Mouse (Mus musculus) spleen, adult 2 months (tissue): ENCODE data around the gene Ercc2. TPM values are rescaled to one million over a fixed set of nuclear protein-coding genes. Genes with fewer than 3 reads are reported as not detected.

Experiments
- DNase-seq, 2 experiments: peaks; one replicate each; pipeline versions ENCODE4 v3.0.0 to v3.0.0-alpha.2; 2012 to 2021; ENCODE audit warnings: low spot score in 2 of 2, low read depth in 1 of 2
- H3K27ac ChIP-seq: fragments of 200-500 bp; 2 replicates; pipeline ENCODE4 v1.5.1; 2012; ENCODE audit warnings: low read length, inconsistent platforms; ENCODE audit not compliant: insufficient read depth
- H3K27me3 ChIP-seq: fragments of 200-500 bp; 2 replicates; pipeline ENCODE4 v1.6.1; 2012; ENCODE audit warnings: mild to moderate bottlenecking, moderate library complexity, low read length, inconsistent platforms; ENCODE audit not compliant: control insufficient read depth, insufficient read depth
- H3K36me3 ChIP-seq: fragments of 200-500 bp; 2 replicates; pipeline ENCODE4 v1.6.1; 2012; ENCODE audit warnings: mild to moderate bottlenecking, low read length, inconsistent platforms; ENCODE audit not compliant: control insufficient read depth, insufficient read depth
- H3K4me1 ChIP-seq: fragments of 200-500 bp; 2 replicates; pipeline ENCODE4 v1.6.1; 2011; ENCODE audit warnings: inconsistent platforms; ENCODE audit not compliant: control insufficient read depth, insufficient read depth, insufficient read length
- H3K4me3 ChIP-seq: fragments of 200-500 bp; 2 replicates; pipeline ENCODE4 v1.5.1; 2011; ENCODE audit warnings: mild to moderate bottlenecking, inconsistent platforms; ENCODE audit not compliant: insufficient read depth, insufficient read length; ENCODE audit errors: extremely low read depth
- CTCF ChIP-seq: fragments of 200-500 bp; IDR thresholded peaks from 2 replicates; pipeline ENCODE4 v1.5.1; 2011; ENCODE audit warnings: mild to moderate bottlenecking, inconsistent platforms; ENCODE audit not compliant: insufficient read depth, insufficient read length, insufficient replicate concordance; ENCODE audit errors: extremely low read depth
- POLR2A ChIP-seq: fragments of 200-500 bp; IDR thresholded peaks from 2 replicates; pipeline ENCODE4 v1.6.1; 2011; ENCODE audit warnings: low read depth, low read length, inconsistent platforms
- WGBS: fragments of 180-500 bp; shearing (Covaris S2); methylation state at CpG from one replicate; pipeline ENCODE4 v1.1.7; 2018; 5-methylcytosine and 5-hydroxymethylcytosine counted together
- polyA plus RNA-seq: library from polyadenylated mRNA; depleted of rRNA; stranded (reverse); fragments of >200 nt; gene quantifications from 2 replicates; pipeline ENCODE4 v1.2.3, GENCODE M21; 2012

Gene Ercc2
- polyA plus RNA-seq, 1 experiment = 51.8 TPM

- Histone ChIP-seq H3K27me3 (peaks cover 6% of the 10 kb centered on the region), H3K27ac (peak within 1 kb of the TSS; percentile 41; the same call in 1 of the 2 replicates), H3K4me3 (peak within 1 kb of the TSS; percentile 81), H3K4me1 (peaks cover 12% of the 10 kb centered on the region), H3K36me3 (peaks cover 4% of the 10 kb centered on the region; the same call in 1 of the 2 replicates)
- WGBS = under 1% methylated on average over 31 of the region's 31 CpGs
- TF ChIP-seq POLR2A = no peak
- no peak for TF ChIP-seq CTCF
- peak; percentile 75 to 84 for DNase-seq
Measured at GRCm38 (mm10) chr7:19359299-19359891, 22.4 kb upstream of the Ercc2 start, which contains the start of the genes Cd3eap and Ppp1r13l. Cd3eap (minus strand) TSS chr7:19359483. Ppp1r13l (plus strand) TSS chr7:19359749.

GRCm38 (mm10) chr7:19359892-19360641 lies 21.7 kb upstream of the Ercc2 start:
- Histone ChIP-seq H3K4me1 (peaks cover 12% of the 10 kb centered on the region), H3K27ac (no peak overlapping the region), H3K27me3 (peaks cover 6% of the 10 kb centered on the region), H3K36me3 (no peaks in the 10 kb centered on the region), H3K4me3 (peak overlapping the region; percentile 81)
- under 1% methylated on average over 45 of the region's 45 CpGs for WGBS
- TF ChIP-seq CTCF = no peak
- no peak for TF ChIP-seq POLR2A
- DNase-seq = peak in 1 of 2 experiments; percentile 55

- Histone ChIP-seq H3K36me3 (no peaks in the 10 kb centered on the region), H3K27me3 (peaks cover 6% of the 10 kb centered on the region), H3K4me3 (peak overlapping the region; percentile 56; the same call in 1 of the 2 replicates), H3K4me1 (peaks cover 12% of the 10 kb centered on the region), H3K27ac (no peak overlapping the region)
- no peak for TF ChIP-seq CTCF
- no peak for TF ChIP-seq POLR2A
- WGBS = under 1% methylated on average over 27 of the region's 27 CpGs
- peak in 1 of 2 experiments; percentile 54 for DNase-seq
Measured at GRCm38 (mm10) chr7:19360944-19361343, 20.9 kb upstream of the Ercc2 start.

- Histone ChIP-seq H3K4me3 (no peak overlapping the region), H3K36me3 (no peaks in the 10 kb centered on the region), H3K27ac (no peak overlapping the region), H3K4me1 (peaks cover 12% of the 10 kb centered on the region), H3K27me3 (peaks cover 6% of the 10 kb centered on the region)
- DNase-seq = peak; percentile 56 to 72
- 10% methylated on average over 16 of the region's 16 CpGs for WGBS
- TF ChIP-seq CTCF (peak; percentile 63; the same call in 1 of the 2 replicates), POLR2A (no peak)
Measured at GRCm38 (mm10) chr7:19361720-19362119, 20.1 kb upstream of the Ercc2 start.

GRCm38 (mm10) chr7:19362276-19362675 lies 19.5 kb upstream of the Ercc2 start:
- H3K4me3 ChIP-seq = no peak overlapping the region
- WGBS = 89% methylated on average over 4 of the region's 4 CpGs
- TF ChIP-seq CTCF (no peak), POLR2A (no peak)
- no peak overlapping the region for H3K27ac ChIP-seq
- no peaks in the 10 kb centered on the region for H3K36me3 ChIP-seq
- DNase-seq = no peak
- H3K27me3 ChIP-seq = peaks cover 6% of the 10 kb centered on the region
- H3K4me1 ChIP-seq = peaks cover 12% of the 10 kb centered on the region

- no peak for TF ChIP-seq POLR2A
- peak; percentile 83 for TF ChIP-seq CTCF
- Histone ChIP-seq H3K36me3 (no peaks in the 10 kb centered on the region), H3K4me1 (peaks cover 12% of the 10 kb centered on the region), H3K27me3 (peaks cover 6% of the 10 kb centered on the region), H3K4me3 (no peak overlapping the region), H3K27ac (no peak overlapping the region)
- WGBS = 8% methylated on average over 18 of the region's 18 CpGs
- peak in 1 of 2 experiments; percentile 66 for DNase-seq
Measured at GRCm38 (mm10) chr7:19363881-19364280, 17.9 kb upstream of the Ercc2 start.
